Mouse (Mus musculus): ENCODE data around the gene Tcea3. TPM values are rescaled to one million over a fixed set of nuclear protein-coding genes. Genes with fewer than 3 reads are reported as not detected.

Gene Tcea3
- polyA plus RNA-seq, 1 experiment from 2014 or later: 19.8 TPM

- no peaks in the 10 kb centered on the region for H3K36me3 ChIP-seq (ENCODE audit: control insufficient read depth, insufficient read depth, low read length)
- H3K4me2 ChIP-seq (replicated peaks; ENCODE audit: low read depth, low read length): no peak overlapping the region
- no peak overlapping the region for H3K4me3 ChIP-seq (ENCODE audit: low read depth, low read length)
- H3K27me3 ChIP-seq (ENCODE audit: control insufficient read depth, insufficient read depth, low read length): no peaks in the 10 kb centered on the region
- ATAC-seq (ENCODE audit: insufficient number of reproducible peaks, insufficient read depth, low FRiP score, low read depth): no peak
- H3K9me3 ChIP-seq (ENCODE audit: control insufficient read depth, low read depth, low read length): peaks cover 14% of the 10 kb centered on the region
- no peaks in the 10 kb centered on the region for H3K4me1 ChIP-seq (ENCODE audit: control insufficient read depth, insufficient read depth, low read length)
- WGBS: 89% methylated on average over 1 of the region's 1 CpGs
- H3K27ac ChIP-seq (ENCODE audit: low read length): no peak overlapping the region
- H3K9ac ChIP-seq (replicated peaks; ENCODE audit: low read depth, low read length): no peak overlapping the region
Observed at GRCm38 (mm10) chr4:136268912-136269311, 21.4 kb downstream of the Tcea3 start.

- no peaks in the 10 kb centered on the region for H3K4me1 ChIP-seq (ENCODE audit: control insufficient read depth, insufficient read depth, low read length)
- H3K4me3 ChIP-seq (ENCODE audit: low read depth, low read length): no peak overlapping the region
- no peak overlapping the region for H3K27ac ChIP-seq (ENCODE audit: low read length)
- WGBS: 78% methylated on average over 8 of the region's 8 CpGs
- H3K9ac ChIP-seq (replicated peaks; ENCODE audit: low read depth, low read length): no peak overlapping the region
- no peak for ATAC-seq (ENCODE audit: insufficient number of reproducible peaks, insufficient read depth, low FRiP score, low read depth)
- H3K4me2 ChIP-seq (replicated peaks; ENCODE audit: low read depth, low read length): no peak overlapping the region
- peaks cover 14% of the 10 kb centered on the region for H3K9me3 ChIP-seq (ENCODE audit: control insufficient read depth, low read depth, low read length)
- H3K36me3 ChIP-seq (ENCODE audit: control insufficient read depth, insufficient read depth, low read length): no peaks in the 10 kb centered on the region
- H3K27me3 ChIP-seq (ENCODE audit: control insufficient read depth, insufficient read depth, low read length): no peaks in the 10 kb centered on the region
Observed at GRCm38 (mm10) chr4:136270648-136271047, 23.1 kb downstream of the Tcea3 start.

- Histone ChIP-seq H3K4me2 (replicated peaks; ENCODE audit: low read depth, low read length) (no peak overlapping the region), H3K27ac (ENCODE audit: low read length) (no peak overlapping the region), H3K4me1 (ENCODE audit: control insufficient read depth, insufficient read depth, low read length) (peaks cover 19% of the 10 kb centered on the region), H3K4me3 (ENCODE audit: low read depth, low read length) (no peak overlapping the region), H3K9ac (replicated peaks; ENCODE audit: low read depth, low read length) (no peak overlapping the region), H3K27me3 (ENCODE audit: control insufficient read depth, insufficient read depth, low read length) (no peaks in the 10 kb centered on the region), H3K9me3 (ENCODE audit: control insufficient read depth, low read depth, low read length) (no peaks in the 10 kb centered on the region), H3K36me3 (ENCODE audit: control insufficient read depth, insufficient read depth, low read length) (no peaks in the 10 kb centered on the region)
- 73% methylated on average over 8 of the region's 8 CpGs for WGBS
- no peak for ATAC-seq (ENCODE audit: insufficient number of reproducible peaks, insufficient read depth, low FRiP score, low read depth)
Observed at GRCm38 (mm10) chr4:136281097-136281496, 33.6 kb downstream of the Tcea3 start.

- no peaks in the 10 kb centered on the region for H3K36me3 ChIP-seq (ENCODE audit: control insufficient read depth, insufficient read depth, low read length)
- no peak overlapping the region for H3K27ac ChIP-seq (ENCODE audit: low read length)
- H3K9ac ChIP-seq (replicated peaks; ENCODE audit: low read depth, low read length): no peak overlapping the region
- 52% methylated on average over 9 of the region's 9 CpGs for WGBS
- H3K4me2 ChIP-seq (replicated peaks; ENCODE audit: low read depth, low read length): no peak overlapping the region
- no peak overlapping the region for H3K4me3 ChIP-seq (ENCODE audit: low read depth, low read length)
- no peak for ATAC-seq (ENCODE audit: insufficient number of reproducible peaks, insufficient read depth, low FRiP score, low read depth)
- H3K4me1 ChIP-seq (ENCODE audit: control insufficient read depth, insufficient read depth, low read length): peaks cover 21% of the 10 kb centered on the region
- H3K9me3 ChIP-seq (ENCODE audit: control insufficient read depth, low read depth, low read length): no peaks in the 10 kb centered on the region
- no peaks in the 10 kb centered on the region for H3K27me3 ChIP-seq (ENCODE audit: control insufficient read depth, insufficient read depth, low read length)
Observed at GRCm38 (mm10) chr4:136281611-136282010, 34.1 kb downstream of the Tcea3 start.

- 34% methylated on average over 10 of the region's 10 CpGs for WGBS
- Histone ChIP-seq H3K36me3 (ENCODE audit: control insufficient read depth, insufficient read depth, low read length) (peaks cover 1% of the 10 kb centered on the region; the same call in 1 of the 2 replicates), H3K27ac (ENCODE audit: low read length) (peak overlapping the region; percentile 94), H3K9me3 (ENCODE audit: control insufficient read depth, low read depth, low read length) (no peaks in the 10 kb centered on the region), H3K4me1 (ENCODE audit: control insufficient read depth, insufficient read depth, low read length) (peaks cover 27% of the 10 kb centered on the region), H3K9ac (replicated peaks; ENCODE audit: low read depth, low read length) (0 out of 2 replicates have a peak overlapping the region, but pooled peaks have one; percentile 18), H3K27me3 (ENCODE audit: control insufficient read depth, insufficient read depth, low read length) (no peaks in the 10 kb centered on the region), H3K4me3 (ENCODE audit: low read depth, low read length) (no peak overlapping the region), H3K4me2 (replicated peaks; ENCODE audit: low read depth, low read length) (no peak overlapping the region; the same call in 1 of the 2 replicates)
- no peak for ATAC-seq (ENCODE audit: insufficient number of reproducible peaks, insufficient read depth, low FRiP score, low read depth)
Observed at GRCm38 (mm10) chr4:136282621-136283480, 35.3 kb downstream of the Tcea3 start.

- Histone ChIP-seq H3K27me3 (ENCODE audit: control insufficient read depth, insufficient read depth, low read length) (no peaks in the 10 kb centered on the region), H3K4me2 (replicated peaks; ENCODE audit: low read depth, low read length) (0 out of 2 replicates have a peak overlapping the region, but pooled peaks have one; percentile 94), H3K36me3 (ENCODE audit: control insufficient read depth, insufficient read depth, low read length) (peaks cover 10% of the 10 kb centered on the region), H3K4me1 (ENCODE audit: control insufficient read depth, insufficient read depth, low read length) (peaks cover 27% of the 10 kb centered on the region), H3K9me3 (ENCODE audit: control insufficient read depth, low read depth, low read length) (no peaks in the 10 kb centered on the region), H3K27ac (ENCODE audit: low read length) (peak overlapping the region; percentile 94), H3K9ac (replicated peaks; ENCODE audit: low read depth, low read length) (no peak overlapping the region), H3K4me3 (ENCODE audit: low read depth, low read length) (no peak overlapping the region)
- WGBS: 18% methylated on average over 2 of the region's 2 CpGs
- no peak for ATAC-seq (ENCODE audit: insufficient number of reproducible peaks, insufficient read depth, low FRiP score, low read depth)
Observed at GRCm38 (mm10) chr4:136283783-136284182, 36.3 kb downstream of the Tcea3 start.

- Histone ChIP-seq H3K36me3 (ENCODE audit: control insufficient read depth, insufficient read depth, low read length) (peaks cover 16% of the 10 kb centered on the region), H3K9ac (replicated peaks; ENCODE audit: low read depth, low read length) (peak within 1 kb of the TSS; percentile 58), H3K27ac (ENCODE audit: low read length) (peak within 1 kb of the TSS; percentile 94), H3K9me3 (ENCODE audit: control insufficient read depth, low read depth, low read length) (no peaks in the 10 kb centered on the region), H3K27me3 (ENCODE audit: control insufficient read depth, insufficient read depth, low read length) (no peaks in the 10 kb centered on the region), H3K4me2 (replicated peaks; ENCODE audit: low read depth, low read length) (peak within 1 kb of the TSS; percentile 94), H3K4me1 (ENCODE audit: control insufficient read depth, insufficient read depth, low read length) (peaks cover 27% of the 10 kb centered on the region), H3K4me3 (ENCODE audit: low read depth, low read length) (peak within 1 kb of the TSS; percentile 69)
- ATAC-seq (ENCODE audit: insufficient number of reproducible peaks, insufficient read depth, low FRiP score, low read depth): no peak
- 17% methylated on average over 5 of the region's 5 CpGs for WGBS
Observed at GRCm38 (mm10) chr4:136284455-136284854, 36.9 kb downstream of the Tcea3 start, which contains the start of gene Zfp46. Zfp46 (plus strand) TSS chr4:136284683.

GRCm38 (mm10) chr4:136284891-136285290 lies 37.4 kb downstream of the Tcea3 start:
- ATAC-seq (ENCODE audit: insufficient number of reproducible peaks, insufficient read depth, low FRiP score, low read depth): no peak
- peaks cover 20% of the 10 kb centered on the region for H3K36me3 ChIP-seq (ENCODE audit: control insufficient read depth, insufficient read depth, low read length)
- peak overlapping the region; percentile 69 for H3K4me3 ChIP-seq (ENCODE audit: low read depth, low read length)
- peak overlapping the region; percentile 94 for H3K4me2 ChIP-seq (replicated peaks; ENCODE audit: low read depth, low read length)
- H3K9ac ChIP-seq (replicated peaks; ENCODE audit: low read depth, low read length): peak overlapping the region; percentile 54
- H3K27ac ChIP-seq (ENCODE audit: low read length): peak overlapping the region; percentile 94
- WGBS: 22% methylated on average over 6 of the region's 6 CpGs
- H3K4me1 ChIP-seq (ENCODE audit: control insufficient read depth, insufficient read depth, low read length): peaks cover 27% of the 10 kb centered on the region
- no peaks in the 10 kb centered on the region for H3K9me3 ChIP-seq (ENCODE audit: control insufficient read depth, low read depth, low read length)
- no peaks in the 10 kb centered on the region for H3K27me3 ChIP-seq (ENCODE audit: control insufficient read depth, insufficient read depth, low read length)

Data from stomach, embryonic 14.5 days (tissue).